Mouse (Mus musculus): ENCODE measurements around the gene Rft1. TPM values are rescaled to one million over a fixed set of nuclear protein-coding genes. Genes with fewer than 3 reads are reported as not detected.

Gene Rft1
- polyA plus RNA-seq, 1 experiment from 2014 or later = 6.7 TPM

GRCm38 (mm10) chr14:30616751-30617150 is 37.4 kb upstream of the Rft1 start:
- 69% methylated on average over 2 of the region's 2 CpGs for WGBS

DNA sequence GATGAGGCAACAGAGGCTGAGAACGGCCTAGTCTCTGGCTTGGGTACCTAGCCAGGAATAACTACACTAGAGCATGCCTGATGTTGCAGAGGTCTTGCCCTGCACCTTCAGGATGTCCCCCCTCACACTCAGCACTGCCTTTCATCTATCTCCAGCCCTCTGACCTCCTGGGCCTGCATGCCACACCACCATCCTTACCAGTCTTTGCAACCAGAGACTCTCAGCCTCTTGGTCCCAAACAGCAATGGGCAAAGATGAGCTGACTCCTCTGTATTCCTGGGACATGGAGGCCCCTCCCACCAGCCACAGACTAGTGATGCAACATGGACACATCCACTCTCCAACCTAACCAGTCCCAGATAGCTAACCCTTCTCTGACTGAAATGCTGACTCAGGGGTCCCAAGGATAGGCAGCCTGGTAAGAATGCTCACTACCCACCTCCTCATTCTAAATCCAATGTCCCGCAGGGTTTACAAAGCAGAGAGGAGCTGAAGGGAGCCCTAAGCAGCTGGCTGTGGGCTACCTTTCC is 35.3 kb upstream of the Rft1 start:
- Histone ChIP-seq H3K4me1 (ENCODE audit: control insufficient read depth, insufficient read depth, low read length) (no peaks in the 10 kb centered on the region), H3K4me3 (ENCODE audit: low read depth, low read length) (no peak overlapping the region), H3K36me3 (ENCODE audit: control insufficient read depth, insufficient read depth, low read length) (no peaks in the 10 kb centered on the region), H3K9me3 (replicated peaks; ENCODE audit: control insufficient read depth, low read length) (no peaks in the 10 kb centered on the region), H3K27ac (ENCODE audit: low read depth, low read length) (no peak overlapping the region), H3K4me2 (ENCODE audit: low read length) (no peak overlapping the region), H3K9ac (ENCODE audit: low read length) (no peak overlapping the region), H3K27me3 (replicated peaks; ENCODE audit: control insufficient read depth, insufficient read depth, low read length) (no peaks in the 10 kb centered on the region)
- whole genome bisulfite sequencing = 86% methylated on average over 2 of the region's 2 CpGs
- DNase-seq (ENCODE audit: low spot score) (no peak), ATAC-seq (no peak)

More at GRCm38 (mm10) chr14:30616751-30617150, 37.4 kb upstream of the Rft1 start:
- Histone ChIP-seq H3K9ac (ENCODE audit: low read length) (no peak overlapping the region), H3K4me3 (ENCODE audit: low read depth, low read length) (no peak overlapping the region), H3K9me3 (replicated peaks; ENCODE audit: control insufficient read depth, low read length) (no peaks in the 10 kb centered on the region), H3K36me3 (ENCODE audit: control insufficient read depth, insufficient read depth, low read length) (no peaks in the 10 kb centered on the region), H3K27me3 (replicated peaks; ENCODE audit: control insufficient read depth, insufficient read depth, low read length) (no peaks in the 10 kb centered on the region), H3K27ac (ENCODE audit: low read depth, low read length) (no peak overlapping the region), H3K4me1 (ENCODE audit: control insufficient read depth, insufficient read depth, low read length) (no peaks in the 10 kb centered on the region), H3K4me2 (ENCODE audit: low read length) (no peak overlapping the region)
- ATAC-seq (no peak), DNase-seq (ENCODE audit: low spot score) (no peak)

- 79% methylated on average over 7 of the region's 7 CpGs for WGBS
- ATAC-seq = no peak
- DNase-seq (ENCODE audit: low spot score) = no peak
- H3K4me2 ChIP-seq (ENCODE audit: low read length) = no peak overlapping the region
- no peaks in the 10 kb centered on the region for H3K9me3 ChIP-seq (replicated peaks; ENCODE audit: control insufficient read depth, low read length)
- H3K27me3 ChIP-seq (replicated peaks; ENCODE audit: control insufficient read depth, insufficient read depth, low read length) = no peaks in the 10 kb centered on the region
- no peak overlapping the region for H3K9ac ChIP-seq (ENCODE audit: low read length)
- no peaks in the 10 kb centered on the region for H3K36me3 ChIP-seq (ENCODE audit: control insufficient read depth, insufficient read depth, low read length)
- no peaks in the 10 kb centered on the region for H3K4me1 ChIP-seq (ENCODE audit: control insufficient read depth, insufficient read depth, low read length)
- H3K4me3 ChIP-seq (ENCODE audit: low read depth, low read length) = no peak overlapping the region
- no peak overlapping the region for H3K27ac ChIP-seq (ENCODE audit: low read depth, low read length)
These were observed 34.1 kb upstream of the Rft1 start for GRCm38 (mm10) chr14:30619982-30620578.

DNA sequence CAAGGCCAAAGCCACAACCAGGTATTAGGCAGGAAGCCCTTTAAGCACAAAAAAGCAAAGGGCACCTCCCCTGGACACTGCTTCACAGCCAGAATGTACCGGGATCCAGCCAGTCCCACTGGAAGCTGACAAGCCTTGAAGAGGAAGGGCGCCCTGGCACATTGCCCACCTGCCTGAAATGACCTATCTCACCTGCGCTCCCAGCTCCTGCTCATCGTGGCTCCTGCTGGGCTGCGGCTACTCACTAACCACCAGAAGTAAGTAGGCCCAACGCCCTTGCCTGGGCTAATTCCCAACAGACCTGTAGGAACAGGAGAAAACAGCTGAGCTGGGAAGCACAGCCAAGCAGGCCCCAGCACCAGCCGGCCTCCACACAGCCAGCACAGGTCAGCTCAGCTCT is 32.0 kb upstream of the Rft1 start:
- Histone ChIP-seq H3K9me3 (replicated peaks; ENCODE audit: control insufficient read depth, low read length) (no peaks in the 10 kb centered on the region), H3K4me3 (ENCODE audit: low read depth, low read length) (no peak overlapping the region), H3K27ac (ENCODE audit: low read depth, low read length) (no peak overlapping the region), H3K4me2 (ENCODE audit: low read length) (no peak overlapping the region), H3K36me3 (ENCODE audit: control insufficient read depth, insufficient read depth, low read length) (no peaks in the 10 kb centered on the region), H3K27me3 (replicated peaks; ENCODE audit: control insufficient read depth, insufficient read depth, low read length) (no peaks in the 10 kb centered on the region; the same call in 1 of the 2 replicates), H3K4me1 (ENCODE audit: control insufficient read depth, insufficient read depth, low read length) (0 out of 2 replicates have a peak, but pooled peaks cover 4% of the 10 kb centered on the region), H3K9ac (ENCODE audit: low read length) (no peak overlapping the region)
- ATAC-seq = no peak
- no peak for DNase-seq (ENCODE audit: low spot score)
- WGBS = 86% methylated on average over 7 of the region's 7 CpGs

DNA sequence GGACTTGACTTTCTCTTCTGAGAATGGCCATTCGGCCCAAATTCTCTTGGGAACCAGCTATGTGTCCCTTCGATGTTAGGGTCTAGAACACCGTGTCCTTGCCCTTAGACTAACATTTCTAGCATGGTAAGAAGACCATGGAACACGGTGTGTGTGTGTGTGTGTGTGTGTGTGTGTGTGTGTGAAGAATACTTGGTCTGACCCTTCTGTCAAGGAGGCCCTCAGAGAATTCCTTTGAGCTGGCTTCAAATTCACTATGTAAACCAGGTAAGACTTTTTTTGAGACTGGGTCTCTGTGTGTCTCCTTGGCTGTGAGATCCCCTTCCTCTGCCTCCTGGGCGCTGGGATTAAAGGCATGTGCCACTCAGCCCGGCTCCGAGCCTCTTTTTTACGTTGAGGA is 31.6 kb upstream of the Rft1 start:
- Histone ChIP-seq H3K4me3 (ENCODE audit: low read depth, low read length) (no peak overlapping the region), H3K9me3 (replicated peaks; ENCODE audit: control insufficient read depth, low read length) (no peaks in the 10 kb centered on the region), H3K9ac (ENCODE audit: low read length) (no peak overlapping the region), H3K27me3 (replicated peaks; ENCODE audit: control insufficient read depth, insufficient read depth, low read length) (no peaks in the 10 kb centered on the region; the same call in 1 of the 2 replicates), H3K4me1 (ENCODE audit: control insufficient read depth, insufficient read depth, low read length) (0 out of 2 replicates have a peak, but pooled peaks cover 4% of the 10 kb centered on the region), H3K27ac (ENCODE audit: low read depth, low read length) (no peak overlapping the region), H3K36me3 (ENCODE audit: control insufficient read depth, insufficient read depth, low read length) (no peaks in the 10 kb centered on the region), H3K4me2 (ENCODE audit: low read length) (no peak overlapping the region)
- 90% methylated on average over 8 of the region's 8 CpGs for WGBS
- DNase-seq (ENCODE audit: low spot score) (no peak), ATAC-seq (no peak)

DNA sequence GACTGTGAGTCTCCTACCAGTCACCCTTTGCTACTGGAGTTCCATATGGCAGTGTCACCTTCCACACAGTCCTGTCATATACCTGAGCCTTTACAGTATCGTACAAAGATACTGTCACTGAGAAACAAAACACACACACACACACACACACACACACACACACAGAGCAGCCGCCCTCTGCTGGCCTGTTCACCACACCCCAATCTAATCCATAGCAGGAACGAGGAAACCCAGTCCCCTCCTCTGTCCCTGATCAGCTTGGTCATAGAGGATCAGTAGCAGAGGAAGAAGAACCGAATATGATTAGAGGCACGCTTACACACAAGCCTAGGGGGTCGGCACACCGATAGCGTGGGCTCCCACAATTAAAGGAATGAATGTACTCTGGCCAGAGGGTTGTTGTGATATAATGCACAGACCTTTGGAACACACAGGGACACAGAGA is 29.9 kb upstream of the Rft1 start:
- ATAC-seq = 0 out of 2 replicates have a peak, but pooled peaks have one; percentile 21
- no peaks in the 10 kb centered on the region; the same call in 1 of the 2 replicates for H3K27me3 ChIP-seq (replicated peaks; ENCODE audit: control insufficient read depth, insufficient read depth, low read length)
- no peaks in the 10 kb centered on the region for H3K9me3 ChIP-seq (replicated peaks; ENCODE audit: control insufficient read depth, low read length)
- H3K4me2 ChIP-seq (ENCODE audit: low read length) = peak overlapping the region; percentile 68
- H3K27ac ChIP-seq (ENCODE audit: low read depth, low read length) = no peak overlapping the region
- peak overlapping the region; percentile 56 for H3K4me3 ChIP-seq (ENCODE audit: low read depth, low read length)
- H3K4me1 ChIP-seq (ENCODE audit: control insufficient read depth, insufficient read depth, low read length) = 0 out of 2 replicates have a peak, but pooled peaks cover 4% of the 10 kb centered on the region
- 59% methylated on average over 8 of the region's 8 CpGs for WGBS
- DNase-seq (ENCODE audit: low spot score) = no peak
- no peaks in the 10 kb centered on the region for H3K36me3 ChIP-seq (ENCODE audit: control insufficient read depth, insufficient read depth, low read length)
- no peak overlapping the region for H3K9ac ChIP-seq (ENCODE audit: low read length)

DNA sequence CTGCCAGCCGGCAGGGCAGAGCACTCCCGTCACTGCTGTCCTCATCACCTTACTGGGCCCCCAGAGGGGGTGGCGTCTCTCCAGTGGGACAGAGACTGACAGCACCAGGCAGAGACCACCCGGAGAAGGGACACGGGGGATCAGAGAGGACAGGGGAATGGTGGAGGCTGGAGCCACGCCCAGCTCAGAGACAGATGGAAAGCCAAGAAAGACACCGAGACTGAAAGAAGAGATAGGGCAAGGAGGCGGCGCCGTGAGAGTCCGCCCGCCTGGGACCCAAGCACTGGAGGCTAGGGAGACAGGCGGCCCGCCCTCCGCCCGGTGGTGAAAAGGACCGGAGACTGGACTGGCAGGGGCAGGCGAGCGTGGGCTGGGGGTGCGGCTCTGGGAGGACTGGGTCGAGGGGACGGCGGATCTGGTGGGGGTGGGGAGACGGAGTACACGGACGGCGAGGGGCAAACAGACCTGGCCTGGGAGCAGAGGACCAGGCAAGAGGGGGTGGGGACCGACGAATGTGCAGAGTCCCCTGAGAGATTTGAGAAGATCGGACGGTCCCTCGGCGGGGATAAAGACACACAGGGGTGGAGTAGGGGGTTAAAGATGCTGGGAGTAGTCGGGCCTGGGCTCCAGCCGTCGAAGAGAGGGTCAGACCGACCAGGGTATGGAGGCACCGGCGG is 28.9 kb upstream of the Rft1 start:
- H3K4me1 ChIP-seq (ENCODE audit: control insufficient read depth, insufficient read depth, low read length) = 0 out of 2 replicates have a peak, but pooled peaks cover 4% of the 10 kb centered on the region
- no peak overlapping the region for H3K27ac ChIP-seq (ENCODE audit: low read depth, low read length)
- ATAC-seq (peak; percentile 42), DNase-seq (ENCODE audit: low spot score) (peak; percentile 45)
- no peaks in the 10 kb centered on the region; the same call in 1 of the 2 replicates for H3K27me3 ChIP-seq (replicated peaks; ENCODE audit: control insufficient read depth, insufficient read depth, low read length)
- H3K4me2 ChIP-seq (ENCODE audit: low read length) = peak overlapping the region; percentile 68
- H3K9me3 ChIP-seq (replicated peaks; ENCODE audit: control insufficient read depth, low read length) = no peaks in the 10 kb centered on the region
- peak overlapping the region; percentile 65 for H3K9ac ChIP-seq (ENCODE audit: low read length)
- 1% methylated on average over 39 of the region's 39 CpGs for WGBS
- no peaks in the 10 kb centered on the region for H3K36me3 ChIP-seq (ENCODE audit: control insufficient read depth, insufficient read depth, low read length)
- peak overlapping the region; percentile 56 for H3K4me3 ChIP-seq (ENCODE audit: low read depth, low read length)

- Histone ChIP-seq H3K4me2 (ENCODE audit: low read length) (peak within 1 kb of the TSS; percentile 68), H3K9me3 (replicated peaks; ENCODE audit: control insufficient read depth, low read length) (no peaks in the 10 kb centered on the region), H3K4me3 (ENCODE audit: low read depth, low read length) (peak within 1 kb of the TSS; percentile 56), H3K27me3 (replicated peaks; ENCODE audit: control insufficient read depth, insufficient read depth, low read length) (no peaks in the 10 kb centered on the region; the same call in 1 of the 2 replicates), H3K9ac (ENCODE audit: low read length) (peak within 1 kb of the TSS; percentile 65), H3K4me1 (ENCODE audit: control insufficient read depth, insufficient read depth, low read length) (0 out of 2 replicates have a peak, but pooled peaks cover 4% of the 10 kb centered on the region), H3K36me3 (ENCODE audit: control insufficient read depth, insufficient read depth, low read length) (no peaks in the 10 kb centered on the region), H3K27ac (ENCODE audit: low read depth, low read length) (no peak within 1 kb of the TSS)
- ATAC-seq (peak; percentile 82), DNase-seq (ENCODE audit: low spot score) (peak; percentile 69)
- WGBS = under 1% methylated on average over 71 of the region's 71 CpGs
These were observed 28.1 kb upstream of the Rft1 start, which contains the start of gene Prkcd for GRCm38 (mm10) chr14:30625856-30626726. Gene Prkcd, minus strand, starts transcription at chr14:30626210.
